Mouse (Mus musculus) midbrain, postnatal 0 days (tissue): ENCODE measurements at regions not wholly inside any gene's neighbourhood (a gene's known extent, or its start where the extent isn't known, plus 50 kb on each side); places are given as distances from the start of the nearest gene placed in this dataset.

ENCODE experiments used
- ATAC-seq: fragments of 200-750 bp; cut with Nextera tagmentation; 2 replicates; pipeline ENCODE4 v1.8.0; 2017; ENCODE audit warnings: moderate number of reproducible peaks, mild to moderate bottlenecking, moderate TSS enrichment, moderate library complexity; ENCODE audit not compliant: low FRiP score
- DNase-seq: peaks from one replicate; pipeline ENCODE4 v3.0.0-alpha.2; 2015; ENCODE audit warnings: low spot score
- H3K27ac ChIP-seq: fragments of 300-500 bp; sonication (generic); 2 replicates; pipeline ENCODE4 v1.5.1; 2014; ENCODE audit warnings: low read depth, mild to moderate bottlenecking, low read length, mixed read lengths
- H3K27me3 ChIP-seq: fragments of 300-500 bp; sonication (generic); 2 replicates; pipeline ENCODE4 v1.6.1; 2014; ENCODE audit warnings: low read length, control low read depth, mixed read lengths; ENCODE audit not compliant: insufficient read depth
- H3K36me3 ChIP-seq: fragments of 300-500 bp; sonication (generic); 2 replicates; pipeline ENCODE4 v1.6.1; 2014; ENCODE audit warnings: low read length, control low read depth, mixed read lengths; ENCODE audit not compliant: insufficient read depth
- H3K4me1 ChIP-seq: fragments of 300-500 bp; sonication (generic); 2 replicates; pipeline ENCODE4 v1.6.1; 2014; ENCODE audit warnings: mild to moderate bottlenecking, control low read depth, antibody characterized with exemption, low read length, mixed read lengths; ENCODE audit not compliant: insufficient read depth
- H3K4me2 ChIP-seq: fragments of 300-500 bp; sonication (generic); 2 replicates; pipeline ENCODE4 v1.6.1; 2014; ENCODE audit warnings: low read depth, mild to moderate bottlenecking, low read length, mixed read lengths; ENCODE audit not compliant: poor library complexity, severe bottlenecking
- H3K4me3 ChIP-seq: fragments of 300-500 bp; sonication (generic); 2 replicates; pipeline ENCODE4 v1.5.1; 2014; ENCODE audit warnings: low read depth, mild to moderate bottlenecking, low read length, moderate library complexity
- H3K9ac ChIP-seq: fragments of 300-500 bp; sonication (generic); replicated peaks from 2 replicates; pipeline ENCODE4 v1.6.1; 2014; ENCODE audit warnings: mild to moderate bottlenecking, low read length, moderate library complexity, mixed read lengths; ENCODE audit not compliant: poor library complexity, severe bottlenecking
- H3K9me3 ChIP-seq: fragments of 300-500 bp; sonication (generic); 2 replicates; pipeline ENCODE4 v1.6.1; 2016; ENCODE audit warnings: low read length, control low read depth
- CTCF ChIP-seq: IDR thresholded peaks from 2 replicates; pipeline ENCODE4 v1.5.1; 2016; ENCODE audit warnings: antibody characterized with exemption, mild to moderate bottlenecking
- WGBS: fragments of 180-500 bp; shearing (Covaris S2); extraction: QIAGEN DNeasy Blood & Tissue Kit; methylation state at CpG from one replicate; pipeline ENCODE4 v1.1.7; 2014; 5-methylcytosine and 5-hydroxymethylcytosine counted together

- H3K36me3 ChIP-seq: no peaks in the 10 kb centered on the region
- no peak for TF ChIP-seq CTCF
- no peak overlapping the region for H3K4me2 ChIP-seq
- no peaks in the 10 kb centered on the region for H3K4me1 ChIP-seq
- 72% methylated on average over 3 of the region's 3 CpGs for WGBS
- no peak overlapping the region for H3K4me3 ChIP-seq
- H3K9ac ChIP-seq: no peak overlapping the region
- DNase-seq (no peak), ATAC-seq (no peak)
- no peaks in the 10 kb centered on the region for H3K9me3 ChIP-seq
- no peaks in the 10 kb centered on the region for H3K27me3 ChIP-seq
- no peak overlapping the region for H3K27ac ChIP-seq
These were observed 563.2 kb downstream of the Nfib start for GRCm38 (mm10) chr4:82142391-82142790.

- H3K9ac ChIP-seq: no peak overlapping the region
- no peak overlapping the region for H3K4me3 ChIP-seq
- no peak for TF ChIP-seq CTCF
- no peaks in the 10 kb centered on the region for H3K4me1 ChIP-seq
- H3K4me2 ChIP-seq: no peak overlapping the region
- no peaks in the 10 kb centered on the region for H3K27me3 ChIP-seq
- no peak overlapping the region for H3K27ac ChIP-seq
- no peaks in the 10 kb centered on the region for H3K36me3 ChIP-seq
- WGBS: 97% methylated on average over 6 of the region's 6 CpGs
- ATAC-seq (no peak), DNase-seq (no peak)
- H3K9me3 ChIP-seq: no peaks in the 10 kb centered on the region
These were observed 565.7 kb downstream of the Nfib start for GRCm38 (mm10) chr4:82139806-82140205.

- Histone ChIP-seq H3K4me1 (no peaks in the 10 kb centered on the region), H3K27ac (no peak overlapping the region), H3K4me2 (no peak overlapping the region), H3K36me3 (no peaks in the 10 kb centered on the region), H3K9ac (no peak overlapping the region), H3K27me3 (no peaks in the 10 kb centered on the region), H3K9me3 (no peaks in the 10 kb centered on the region), H3K4me3 (no peak overlapping the region)
- no peak for ATAC-seq
- no peak for DNase-seq
- WGBS: 100% methylated on average over 1 of the region's 1 CpGs
- no peak for TF ChIP-seq CTCF
These were observed 566.5 kb downstream of the Nfib start for GRCm38 (mm10) chr4:82139016-82139415.

- Histone ChIP-seq H3K27me3 (no peaks in the 10 kb centered on the region), H3K9ac (no peak overlapping the region), H3K36me3 (no peaks in the 10 kb centered on the region), H3K4me3 (no peak overlapping the region), H3K4me2 (no peak overlapping the region), H3K9me3 (no peaks in the 10 kb centered on the region), H3K27ac (no peak overlapping the region), H3K4me1 (no peaks in the 10 kb centered on the region)
- ATAC-seq: no peak
- DNase-seq: no peak
- no peak for TF ChIP-seq CTCF
- 86% methylated on average over 3 of the region's 3 CpGs for WGBS
These were observed 572.7 kb downstream of the Nfib start for GRCm38 (mm10) chr4:82132851-82133250.

GRCm38 (mm10) chr4:82132326-82132725 is 573.2 kb downstream of the Nfib start:
- H3K9ac ChIP-seq: no peak overlapping the region
- H3K27me3 ChIP-seq: no peaks in the 10 kb centered on the region
- DNase-seq (no peak), ATAC-seq (no peak)
- H3K4me3 ChIP-seq: no peak overlapping the region
- TF ChIP-seq CTCF: no peak
- H3K9me3 ChIP-seq: no peaks in the 10 kb centered on the region
- H3K27ac ChIP-seq: no peak overlapping the region
- no peak overlapping the region for H3K4me2 ChIP-seq
- WGBS: 93% methylated on average over 4 of the region's 4 CpGs
- no peaks in the 10 kb centered on the region for H3K4me1 ChIP-seq
- H3K36me3 ChIP-seq: no peaks in the 10 kb centered on the region

- H3K4me2 ChIP-seq: no peak overlapping the region
- 87% methylated on average over 1 of the region's 1 CpGs for WGBS
- H3K9me3 ChIP-seq: no peaks in the 10 kb centered on the region
- no peak overlapping the region for H3K27ac ChIP-seq
- H3K9ac ChIP-seq: no peak overlapping the region
- H3K4me3 ChIP-seq: no peak overlapping the region
- DNase-seq (no peak), ATAC-seq (no peak)
- H3K27me3 ChIP-seq: no peaks in the 10 kb centered on the region
- no peaks in the 10 kb centered on the region for H3K4me1 ChIP-seq
- no peaks in the 10 kb centered on the region for H3K36me3 ChIP-seq
- no peak for TF ChIP-seq CTCF
These were observed 576.1 kb downstream of the Nfib start for GRCm38 (mm10) chr4:82129471-82129870.
